Mouse (Mus musculus): ENCODE data around the gene Gm49358. TPM values are rescaled to one million over a fixed set of nuclear protein-coding genes. Genes with fewer than 3 reads are reported as not detected.

Gene Gm49358
- polyA plus RNA-seq, 1 experiment from 2014 or later: not detected

GRCm38 (mm10) chr10:86821014-86821413 lies 57.2 kb downstream of the Gm49358 start:
- Histone ChIP-seq H3K36me3 (peaks cover 21% of the 10 kb centered on the region; the same call in 1 of the 2 replicates), H3K27ac (no peak overlapping the region), H3K9me3 (replicated peaks) (no peaks in the 10 kb centered on the region), H3K4me2 (no peak overlapping the region), H3K9ac (no peak overlapping the region), H3K27me3 (replicated peaks) (no peaks in the 10 kb centered on the region), H3K4me3 (no peak overlapping the region), H3K4me1 (peaks cover 17% of the 10 kb centered on the region)
- ATAC-seq: no peak
- 79% methylated on average over 7 of the region's 7 CpGs for WGBS (ENCODE audit: insufficient replicate concordance)

GRCm38 (mm10) chr10:86824093-86824492 lies 60.3 kb downstream of the Gm49358 start:
- peaks cover 4% of the 10 kb centered on the region; the same call in 1 of the 2 replicates for H3K4me1 ChIP-seq
- no peak overlapping the region for H3K9ac ChIP-seq
- H3K36me3 ChIP-seq: peaks cover 32% of the 10 kb centered on the region
- no peak overlapping the region for H3K4me3 ChIP-seq
- no peak for ATAC-seq
- H3K27ac ChIP-seq: no peak overlapping the region
- H3K4me2 ChIP-seq: no peak overlapping the region
- WGBS (ENCODE audit: insufficient replicate concordance): 71% methylated on average over 6 of the region's 6 CpGs
- H3K27me3 ChIP-seq (replicated peaks): no peaks in the 10 kb centered on the region
- 0 out of 2 replicates have a peak, but pooled peaks cover 1% of the 10 kb centered on the region for H3K9me3 ChIP-seq (replicated peaks)

DNA sequence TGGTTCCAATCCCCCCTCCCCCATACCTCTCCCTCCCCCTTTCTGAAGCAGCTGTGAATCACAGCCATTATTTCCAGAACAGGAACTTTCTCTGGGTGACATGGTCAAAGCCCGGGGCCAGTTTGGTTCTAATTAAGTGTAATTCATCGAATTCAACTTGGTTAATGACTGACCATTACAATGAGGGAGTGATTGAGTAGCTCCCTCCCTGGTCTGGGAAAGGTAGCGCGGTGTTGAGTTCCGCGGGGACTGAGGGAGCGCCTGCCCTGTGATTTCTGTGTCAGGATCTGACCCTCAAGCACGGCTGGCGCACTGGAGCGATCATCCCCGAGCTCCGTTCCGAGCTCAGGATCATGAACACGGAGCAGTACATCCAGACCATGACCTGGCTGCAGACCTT lies 61.1 kb downstream of the Gm49358 start:
- no peaks in the 10 kb centered on the region for H3K4me1 ChIP-seq
- H3K9me3 ChIP-seq (replicated peaks): 0 out of 2 replicates have a peak, but pooled peaks cover 3% of the 10 kb centered on the region
- H3K27me3 ChIP-seq (replicated peaks): no peaks in the 10 kb centered on the region
- peaks cover 37% of the 10 kb centered on the region for H3K36me3 ChIP-seq
- H3K9ac ChIP-seq: no peak overlapping the region
- no peak overlapping the region for H3K4me3 ChIP-seq
- no peak overlapping the region for H3K4me2 ChIP-seq
- WGBS (ENCODE audit: insufficient replicate concordance): 77% methylated on average over 14 of the region's 14 CpGs
- H3K27ac ChIP-seq: no peak overlapping the region
- no peak for ATAC-seq

DNA sequence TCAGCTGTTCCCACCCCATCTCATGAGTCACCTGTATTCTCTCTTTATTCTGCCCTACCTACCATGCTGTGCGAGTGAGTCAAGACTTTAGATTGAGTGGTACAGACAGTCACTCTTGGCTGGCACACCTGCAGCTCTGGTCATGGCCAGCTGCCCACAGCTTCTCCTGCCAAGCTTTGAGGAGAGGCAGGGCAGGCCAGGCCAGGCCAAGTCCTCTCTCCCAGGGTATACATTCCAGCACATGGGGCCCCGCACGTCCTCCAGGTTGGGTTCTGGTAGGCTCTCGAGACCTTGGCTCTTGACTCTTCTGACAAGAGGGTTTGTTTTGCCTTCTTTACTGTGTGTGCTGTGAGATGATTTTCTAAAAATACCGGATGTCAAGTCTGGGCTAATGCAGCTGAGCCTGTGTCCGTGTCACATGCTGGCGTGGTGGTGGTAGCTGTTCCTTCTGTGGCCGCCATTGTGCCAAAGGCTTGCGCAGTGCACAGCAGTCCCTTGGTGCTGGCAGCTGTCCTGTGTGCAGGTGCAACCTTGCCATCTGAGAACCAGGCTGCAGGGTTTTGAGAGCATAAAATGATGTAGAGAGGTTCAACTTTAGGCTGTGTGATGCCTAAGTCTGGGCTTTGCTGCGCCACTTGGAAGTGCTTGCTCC lies 62.2 kb downstream of the Gm49358 start:
- peaks cover 37% of the 10 kb centered on the region for H3K36me3 ChIP-seq

DNA sequence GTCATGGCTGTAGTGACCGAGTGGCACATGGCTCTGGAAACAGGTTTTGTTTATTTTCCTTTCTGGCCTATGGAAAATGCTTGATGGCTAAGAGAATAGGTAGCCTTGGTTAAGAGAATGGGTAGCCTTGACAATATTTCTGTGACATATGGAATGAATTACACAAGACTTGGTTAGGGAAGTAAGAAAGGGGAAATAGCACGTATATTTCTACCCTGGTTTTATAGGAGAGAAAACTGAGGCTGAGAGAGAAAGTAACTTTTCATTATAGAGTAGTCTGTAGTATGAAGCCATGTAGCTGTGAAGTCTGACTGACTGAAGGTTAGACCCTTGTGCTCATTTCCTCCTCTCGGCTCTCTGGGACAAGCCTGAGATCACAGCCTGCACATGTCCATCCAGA lies 63.2 kb downstream of the Gm49358 start:
- Histone ChIP-seq H3K27ac (no peak overlapping the region), H3K27me3 (replicated peaks) (no peaks in the 10 kb centered on the region), H3K9ac (no peak overlapping the region), H3K4me2 (no peak overlapping the region), H3K36me3 (peaks cover 37% of the 10 kb centered on the region), H3K4me1 (no peaks in the 10 kb centered on the region), H3K4me3 (no peak overlapping the region), H3K9me3 (replicated peaks) (0 out of 2 replicates have a peak, but pooled peaks cover 3% of the 10 kb centered on the region)
- ATAC-seq: no peak
- 63% methylated on average over 3 of the region's 3 CpGs for WGBS (ENCODE audit: insufficient replicate concordance)

More for the DNA sequence above, 62.2 kb downstream of the Gm49358 start:
- no peaks in the 10 kb centered on the region for H3K4me1 ChIP-seq
- no peak overlapping the region for H3K4me2 ChIP-seq
- H3K9me3 ChIP-seq (replicated peaks): 0 out of 2 replicates have a peak, but pooled peaks cover 3% of the 10 kb centered on the region
- no peak for ATAC-seq
- no peak overlapping the region for H3K27ac ChIP-seq
- no peak overlapping the region for H3K4me3 ChIP-seq
- H3K9ac ChIP-seq: no peak overlapping the region
- WGBS (ENCODE audit: insufficient replicate concordance): 84% methylated on average over 10 of the region's 10 CpGs
- H3K27me3 ChIP-seq (replicated peaks): no peaks in the 10 kb centered on the region

DNA sequence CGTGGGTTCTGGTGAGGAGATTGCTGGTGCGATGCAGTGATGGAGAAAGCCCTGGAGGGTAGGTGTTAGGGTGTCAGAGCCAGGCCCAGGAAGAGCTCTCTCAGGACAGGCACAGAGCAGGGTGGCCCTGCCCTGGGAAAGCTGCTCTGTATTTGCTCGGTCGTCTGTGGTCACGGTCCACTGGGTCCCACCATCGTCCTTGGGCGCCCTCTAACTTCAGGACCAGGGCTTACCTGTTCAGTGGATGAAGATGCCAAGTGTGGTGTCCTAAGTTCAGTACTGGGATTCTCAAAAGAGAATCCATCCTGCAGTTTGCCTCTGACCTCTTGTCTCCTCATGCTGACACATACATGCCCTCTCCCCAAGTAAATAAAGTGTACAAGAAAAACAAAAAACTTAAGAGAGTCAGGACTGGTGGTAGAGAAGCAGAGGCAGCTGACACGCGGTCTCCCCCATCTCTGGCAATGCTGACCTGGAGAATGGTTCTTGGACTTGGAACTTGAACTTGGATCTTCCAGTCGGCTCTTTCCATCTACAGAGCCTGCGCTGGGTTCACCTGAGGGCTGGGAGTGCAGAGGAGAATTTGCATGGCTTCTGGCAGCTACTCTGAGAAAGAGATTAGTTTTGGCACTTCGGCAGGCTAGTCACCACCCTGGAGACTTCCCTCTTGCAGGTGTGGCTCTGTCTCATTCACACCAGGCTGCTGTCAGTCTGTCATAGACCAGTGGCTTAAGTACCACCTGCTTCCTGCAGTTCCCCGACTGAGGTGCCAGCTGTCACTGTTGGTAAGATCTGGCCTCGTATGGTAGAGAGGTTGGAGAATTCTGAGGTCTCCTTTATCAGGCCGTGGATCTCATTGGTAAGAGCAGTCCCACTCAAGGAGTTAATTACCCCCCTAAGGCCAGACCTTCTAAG lies 64.7 kb downstream of the Gm49358 start:
- ATAC-seq: no peak
- Histone ChIP-seq H3K4me1 (no peaks in the 10 kb centered on the region), H3K27me3 (replicated peaks) (no peaks in the 10 kb centered on the region), H3K9ac (no peak overlapping the region), H3K9me3 (replicated peaks) (0 out of 2 replicates have a peak, but pooled peaks cover 3% of the 10 kb centered on the region), H3K36me3 (peaks cover 37% of the 10 kb centered on the region), H3K4me3 (no peak overlapping the region), H3K4me2 (no peak overlapping the region), H3K27ac (no peak overlapping the region)
- WGBS (ENCODE audit: insufficient replicate concordance): 78% methylated on average over 15 of the region's 15 CpGs

- no peak overlapping the region for H3K9ac ChIP-seq
- WGBS (ENCODE audit: insufficient replicate concordance): 78% methylated on average over 2 of the region's 2 CpGs
- H3K4me3 ChIP-seq: no peak overlapping the region
- ATAC-seq: no peak
- no peak overlapping the region for H3K27ac ChIP-seq
- H3K9me3 ChIP-seq (replicated peaks): 0 out of 2 replicates have a peak, but pooled peaks cover 3% of the 10 kb centered on the region
- H3K4me2 ChIP-seq: no peak overlapping the region
- H3K36me3 ChIP-seq: peaks cover 36% of the 10 kb centered on the region
- no peaks in the 10 kb centered on the region for H3K27me3 ChIP-seq (replicated peaks)
- no peaks in the 10 kb centered on the region for H3K4me1 ChIP-seq
Measured at GRCm38 (mm10) chr10:86829515-86829914, 65.7 kb downstream of the Gm49358 start.

GRCm38 (mm10) chr10:86836784-86837183 lies 73.0 kb downstream of the Gm49358 start:
- Histone ChIP-seq H3K27ac (no peak overlapping the region), H3K4me1 (no peaks in the 10 kb centered on the region), H3K9me3 (replicated peaks) (no peaks in the 10 kb centered on the region), H3K4me3 (no peak overlapping the region), H3K9ac (no peak overlapping the region), H3K36me3 (peaks cover 12% of the 10 kb centered on the region), H3K27me3 (replicated peaks) (no peaks in the 10 kb centered on the region), H3K4me2 (no peak overlapping the region)
- ATAC-seq: no peak
- 77% methylated on average over 4 of the region's 4 CpGs for WGBS (ENCODE audit: insufficient replicate concordance)

DNA sequence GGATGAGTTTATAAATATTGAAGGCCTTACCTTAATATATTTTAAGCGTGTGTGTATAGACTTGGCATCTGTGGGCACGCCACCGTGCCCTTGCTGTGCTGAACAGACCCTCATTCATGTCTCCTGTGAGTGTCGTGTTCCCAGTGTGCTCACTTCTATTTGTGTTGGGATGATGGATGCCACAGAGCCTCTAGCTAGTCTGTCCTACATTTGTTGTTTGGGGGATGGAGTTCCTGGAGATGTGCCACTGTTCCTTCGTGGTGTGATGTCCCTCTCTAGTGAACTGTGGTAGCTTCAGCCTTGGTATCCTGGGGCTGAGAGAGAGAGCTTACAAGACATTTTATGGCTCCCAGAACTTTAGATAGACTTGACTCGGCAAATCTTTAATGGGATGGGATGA lies 75.1 kb downstream of the Gm49358 start:
- no peak overlapping the region for H3K27ac ChIP-seq
- no peak overlapping the region for H3K9ac ChIP-seq
- H3K9me3 ChIP-seq (replicated peaks): no peaks in the 10 kb centered on the region
- no peaks in the 10 kb centered on the region for H3K27me3 ChIP-seq (replicated peaks)
- no peak for ATAC-seq
- WGBS (ENCODE audit: insufficient replicate concordance): 74% methylated on average over 6 of the region's 6 CpGs
- peaks cover 12% of the 10 kb centered on the region for H3K36me3 ChIP-seq
- no peak overlapping the region for H3K4me3 ChIP-seq
- H3K4me1 ChIP-seq: no peaks in the 10 kb centered on the region
- no peak overlapping the region for H3K4me2 ChIP-seq

GRCm38 (mm10) chr10:86842659-86843058 lies 78.9 kb downstream of the Gm49358 start:
- Histone ChIP-seq H3K4me1 (no peaks in the 10 kb centered on the region), H3K9me3 (replicated peaks) (no peaks in the 10 kb centered on the region), H3K27me3 (replicated peaks) (no peaks in the 10 kb centered on the region), H3K36me3 (no peaks in the 10 kb centered on the region), H3K4me3 (no peak overlapping the region), H3K4me2 (no peak overlapping the region), H3K27ac (no peak overlapping the region), H3K9ac (no peak overlapping the region)
- no peak for ATAC-seq
- 78% methylated on average over 5 of the region's 5 CpGs for whole genome bisulfite sequencing (ENCODE audit: insufficient replicate concordance)

- no peak overlapping the region for H3K9ac ChIP-seq
- peaks cover 3% of the 10 kb centered on the region; the same call in 1 of the 2 replicates for H3K27me3 ChIP-seq (replicated peaks)
- H3K36me3 ChIP-seq: no peaks in the 10 kb centered on the region
- H3K4me3 ChIP-seq: no peak overlapping the region
- H3K9me3 ChIP-seq (replicated peaks): no peaks in the 10 kb centered on the region
- no peak overlapping the region for H3K4me2 ChIP-seq
- ATAC-seq: no peak; the same call in 1 of the 2 replicates
- H3K4me1 ChIP-seq: no peaks in the 10 kb centered on the region
- WGBS (ENCODE audit: insufficient replicate concordance): 61% methylated on average over 9 of the region's 9 CpGs
- no peak overlapping the region for H3K27ac ChIP-seq
Measured at GRCm38 (mm10) chr10:86846926-86847467, 83.2 kb downstream of the Gm49358 start.

DNA sequence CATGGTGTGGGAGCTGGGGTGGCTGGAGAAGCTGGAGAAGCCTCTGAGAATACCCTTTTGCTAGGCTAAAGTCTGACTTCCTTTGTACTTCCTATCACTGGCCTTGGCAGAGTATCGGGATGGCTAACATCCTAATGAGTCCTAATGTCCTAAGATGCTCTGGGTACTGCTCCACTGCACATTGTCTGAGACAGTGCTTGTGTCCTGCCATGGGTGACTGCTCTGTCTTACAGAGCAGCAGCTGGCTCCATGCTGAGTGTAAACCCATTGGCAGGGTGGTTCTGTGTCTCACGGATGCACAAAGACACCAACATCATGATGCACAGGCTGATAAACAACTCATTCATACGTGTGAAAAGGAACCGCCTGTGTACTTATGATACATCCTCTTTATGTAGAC lies 85.3 kb downstream of the Gm49358 start:
- Histone ChIP-seq H3K9ac (no peak overlapping the region), H3K36me3 (no peaks in the 10 kb centered on the region), H3K27ac (no peak overlapping the region), H3K9me3 (replicated peaks) (no peaks in the 10 kb centered on the region), H3K27me3 (replicated peaks) (peaks cover 3% of the 10 kb centered on the region; the same call in 1 of the 2 replicates), H3K4me3 (no peak overlapping the region), H3K4me1 (no peaks in the 10 kb centered on the region), H3K4me2 (no peak overlapping the region)
- 76% methylated on average over 4 of the region's 4 CpGs for WGBS (ENCODE audit: insufficient replicate concordance)
- ATAC-seq: no peak
